Mouse (Mus musculus) forebrain, embryonic 14.5 days (tissue): Measurements from ENCODE around the gene Ofcc1. TPM values are rescaled to one million over a fixed set of nuclear protein-coding genes. Genes with fewer than 3 reads are reported as not detected.

Experiments used
- ATAC-seq: fragments of 200-750 bp; cut with Nextera tagmentation; 2 replicates; pipeline ENCODE4 v1.8.0; 2017; ENCODE audit warnings: mild to moderate bottlenecking, moderate library complexity
- DNase-seq: peaks from one replicate; pipeline ENCODE4 v3.0.0-alpha.2; 2015; ENCODE audit warnings: low spot score
- H3K27ac ChIP-seq: fragments of 300-500 bp; sonication (generic); 2 replicates; pipeline ENCODE4 v1.5.1; 2014; ENCODE audit warnings: low read depth, mild to moderate bottlenecking, control low read depth, low read length, moderate library complexity
- H3K27me3 ChIP-seq: fragments of 300-500 bp; sonication (generic); replicated peaks from 2 replicates; pipeline ENCODE4 v1.6.1; 2014; ENCODE audit warnings: low read length, control low read depth, mixed read lengths; ENCODE audit not compliant: control insufficient read depth, insufficient read depth
- H3K36me3 ChIP-seq: fragments of 300-500 bp; sonication (generic); 2 replicates; pipeline ENCODE4 v1.6.1; 2014; ENCODE audit warnings: low read length, control low read depth; ENCODE audit not compliant: control insufficient read depth, insufficient read depth
- H3K4me1 ChIP-seq: fragments of 300-500 bp; sonication (generic); 2 replicates; pipeline ENCODE4 v1.6.1; 2014; ENCODE audit warnings: antibody characterized with exemption, low read length, control low read depth; ENCODE audit not compliant: control insufficient read depth, insufficient read depth
- H3K4me2 ChIP-seq: fragments of 300-500 bp; sonication (generic); 2 replicates; pipeline ENCODE4 v1.6.1; 2014; ENCODE audit warnings: mild to moderate bottlenecking, control low read depth, low read length
- H3K4me3 ChIP-seq: fragments of 300-500 bp; sonication (generic); 2 replicates; pipeline ENCODE4 v1.5.1; 2014; ENCODE audit warnings: low read depth, low read length, control low read depth
- H3K9ac ChIP-seq: fragments of 300-500 bp; sonication (generic); 2 replicates; pipeline ENCODE4 v1.6.1; 2014; ENCODE audit warnings: mild to moderate bottlenecking, low read length, control low read depth, moderate library complexity
- H3K9me3 ChIP-seq: fragments of 300-500 bp; sonication (generic); replicated peaks from 2 replicates; pipeline ENCODE4 v1.6.1; 2016; ENCODE audit warnings: low read length, control low read depth, mixed read lengths; ENCODE audit not compliant: control insufficient read depth
- WGBS: fragments of 180-500 bp; shearing (Covaris S2); extraction: QIAGEN DNeasy Blood & Tissue Kit; methylation state at CpG from one replicate; pipeline ENCODE4 v1.1.7; 2014; 5-methylcytosine and 5-hydroxymethylcytosine counted together
- polyA plus RNA-seq: library from polyadenylated mRNA; unstranded; fragments of >200 nt; fragmentation: Nextera tagmentation; extraction: Ambion mirVana; gene quantifications from 2 replicates; pipeline ENCODE4 v1.2.1, GENCODE M21; 2014

The Ofcc1 gene
- polyA plus RNA-seq, 1 experiment from 2014 or later = not detected

DNA sequence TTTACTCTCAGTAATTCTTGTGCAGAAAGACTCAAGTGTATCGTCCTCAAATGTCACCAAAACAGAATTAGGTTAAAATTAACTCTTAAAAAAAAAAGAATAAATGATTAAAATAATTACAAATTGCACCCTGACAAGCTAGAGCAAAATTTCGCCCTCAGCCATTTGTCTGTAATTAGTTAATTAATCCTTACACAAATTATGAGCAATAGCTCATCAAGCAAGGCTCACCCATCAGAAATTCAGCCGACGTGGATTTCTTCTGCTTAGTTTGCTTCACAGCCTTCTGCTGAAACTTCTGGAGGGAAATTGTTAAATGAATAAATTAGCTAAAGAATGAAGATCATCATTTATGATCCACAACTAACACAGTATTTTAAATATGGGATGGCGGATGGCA, 80.6 kb downstream of the Ofcc1 start:
- Histone ChIP-seq H3K9me3 (no peaks in the 10 kb centered on the region), H3K4me3 (no peak overlapping the region), H3K27me3 (no peaks in the 10 kb centered on the region), H3K9ac (no peak overlapping the region), H3K27ac (no peak overlapping the region), H3K4me2 (no peak overlapping the region), H3K4me1 (no peaks in the 10 kb centered on the region), H3K36me3 (no peaks in the 10 kb centered on the region)
- DNase-seq (peak; percentile 13), ATAC-seq (no peak)
- WGBS = 61% methylated on average over 5 of the region's 5 CpGs

DNA sequence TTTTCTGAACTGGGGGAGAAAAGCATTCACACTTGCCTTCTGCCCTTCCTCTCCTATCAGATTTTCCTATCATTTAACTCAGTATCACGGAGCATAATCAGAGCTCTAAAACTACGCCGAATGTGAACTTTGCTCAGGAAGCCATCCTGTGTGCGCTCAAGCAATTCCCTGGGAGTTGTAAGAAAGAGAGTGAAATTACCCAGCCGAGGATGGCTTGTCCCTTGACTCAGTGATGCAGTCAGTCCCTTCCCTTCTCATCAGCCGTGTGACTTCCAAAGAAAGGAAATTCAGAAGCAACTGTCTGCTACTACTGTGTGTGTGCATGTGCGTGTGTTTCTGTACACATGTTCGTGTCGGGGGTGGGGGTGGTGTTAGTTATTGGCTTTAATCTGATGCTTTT, 93.7 kb downstream of the Ofcc1 start:
- DNase-seq = no peak
- Histone ChIP-seq H3K4me2 (no peak overlapping the region), H3K4me3 (no peak overlapping the region), H3K27ac (no peak overlapping the region), H3K9me3 (no peaks in the 10 kb centered on the region), H3K4me1 (no peaks in the 10 kb centered on the region), H3K9ac (no peak overlapping the region), H3K36me3 (no peaks in the 10 kb centered on the region), H3K27me3 (no peaks in the 10 kb centered on the region)
- ATAC-seq = no peak
- 89% methylated on average over 9 of the region's 9 CpGs for WGBS

DNA sequence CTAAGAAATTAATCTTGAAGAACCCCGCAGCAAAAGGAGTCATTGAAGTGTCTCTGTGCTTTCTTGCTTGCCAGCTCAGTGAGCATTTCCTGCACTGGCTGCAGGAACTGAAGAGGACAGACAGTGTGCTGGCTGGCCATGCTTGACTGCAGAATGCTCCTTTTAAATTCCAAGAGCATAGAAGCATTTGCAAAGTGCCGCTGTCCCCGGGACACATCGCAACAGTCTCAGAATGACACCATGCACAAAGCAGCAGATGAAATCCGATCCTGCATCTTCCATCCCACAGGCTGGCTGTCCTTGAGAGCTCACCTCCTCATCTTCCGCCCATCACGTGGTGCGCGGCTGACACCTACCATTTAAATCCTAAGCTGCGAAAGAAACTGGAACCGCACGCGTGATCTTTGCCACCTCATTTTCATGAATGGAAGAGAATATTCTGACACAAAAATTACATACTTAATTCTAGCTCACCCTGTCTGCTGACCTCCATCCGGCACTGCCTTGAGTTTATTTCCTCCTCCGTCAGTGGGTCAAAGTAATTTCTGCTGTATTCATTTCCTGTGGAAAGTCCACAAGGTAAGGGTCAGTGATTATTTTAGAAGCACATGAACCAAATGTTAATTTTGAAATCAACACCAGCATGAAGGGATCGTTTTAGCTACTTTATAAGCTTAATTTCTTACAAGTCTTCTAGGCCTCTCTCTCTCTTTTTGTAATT, 98.0 kb downstream of the Ofcc1 start:
- H3K4me3 ChIP-seq = no peak overlapping the region
- no peak overlapping the region for H3K4me2 ChIP-seq
- H3K27ac ChIP-seq = no peak overlapping the region
- WGBS = 72% methylated on average over 16 of the region's 16 CpGs
- H3K9ac ChIP-seq = no peak overlapping the region
- DNase-seq (no peak), ATAC-seq (no peak)
- no peaks in the 10 kb centered on the region for H3K9me3 ChIP-seq
- no peaks in the 10 kb centered on the region for H3K27me3 ChIP-seq
- H3K36me3 ChIP-seq = no peaks in the 10 kb centered on the region
- no peaks in the 10 kb centered on the region for H3K4me1 ChIP-seq

DNA sequence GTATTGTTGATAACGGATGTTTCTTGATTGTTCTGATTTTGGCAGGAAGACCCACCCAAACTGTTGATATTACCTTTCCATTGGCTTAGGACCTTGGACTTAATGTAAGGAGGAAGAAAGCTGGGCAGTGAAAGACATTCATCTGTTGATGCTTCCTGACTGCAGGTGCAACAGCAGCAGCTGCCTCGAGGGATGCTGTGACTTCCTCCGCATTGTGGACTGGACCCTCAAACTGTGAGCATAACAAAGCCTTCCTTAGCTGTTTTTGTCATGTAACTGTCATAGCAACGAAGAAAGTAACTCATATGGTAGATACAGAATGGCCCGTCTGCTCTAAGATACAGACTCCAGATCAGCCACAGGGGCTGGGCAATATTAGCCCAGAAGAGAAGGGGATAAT, 102.5 kb downstream of the Ofcc1 start:
- Histone ChIP-seq H3K4me1 (no peaks in the 10 kb centered on the region), H3K4me3 (no peak overlapping the region), H3K27me3 (no peaks in the 10 kb centered on the region), H3K9ac (no peak overlapping the region), H3K4me2 (no peak overlapping the region), H3K27ac (no peak overlapping the region), H3K9me3 (no peaks in the 10 kb centered on the region), H3K36me3 (no peaks in the 10 kb centered on the region)
- DNase-seq (no peak), ATAC-seq (no peak)
- WGBS = 78% methylated on average over 5 of the region's 5 CpGs

DNA sequence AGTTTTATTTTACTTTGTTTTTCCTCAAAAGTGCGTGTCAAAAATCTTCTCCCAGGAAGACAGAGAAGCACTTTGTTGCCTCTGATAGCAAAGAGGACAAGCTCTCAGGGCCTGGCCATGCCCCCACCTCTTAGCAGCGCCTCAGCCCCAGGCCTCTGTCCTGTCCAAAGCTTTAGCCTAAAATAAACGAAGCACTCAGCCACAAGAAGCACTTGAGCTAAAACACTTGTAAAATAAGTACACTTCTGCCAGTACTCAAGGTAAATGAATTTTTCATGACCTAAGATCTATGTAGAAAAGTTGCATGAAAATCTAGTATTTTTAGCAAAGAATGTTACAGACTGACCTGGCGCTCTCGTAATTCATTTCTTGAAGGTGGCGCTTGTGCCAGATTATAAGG, 117.4 kb downstream of the Ofcc1 start:
- no peak for ATAC-seq
- WGBS = 85% methylated on average over 6 of the region's 6 CpGs
- H3K27me3 ChIP-seq = no peaks in the 10 kb centered on the region
- no peaks in the 10 kb centered on the region for H3K4me1 ChIP-seq
- H3K4me3 ChIP-seq = no peak overlapping the region
- H3K27ac ChIP-seq = no peak overlapping the region
- no peak overlapping the region for H3K9ac ChIP-seq
- H3K4me2 ChIP-seq = no peak overlapping the region
- no peak for DNase-seq
- H3K9me3 ChIP-seq = no peaks in the 10 kb centered on the region
- H3K36me3 ChIP-seq = no peaks in the 10 kb centered on the region

DNA sequence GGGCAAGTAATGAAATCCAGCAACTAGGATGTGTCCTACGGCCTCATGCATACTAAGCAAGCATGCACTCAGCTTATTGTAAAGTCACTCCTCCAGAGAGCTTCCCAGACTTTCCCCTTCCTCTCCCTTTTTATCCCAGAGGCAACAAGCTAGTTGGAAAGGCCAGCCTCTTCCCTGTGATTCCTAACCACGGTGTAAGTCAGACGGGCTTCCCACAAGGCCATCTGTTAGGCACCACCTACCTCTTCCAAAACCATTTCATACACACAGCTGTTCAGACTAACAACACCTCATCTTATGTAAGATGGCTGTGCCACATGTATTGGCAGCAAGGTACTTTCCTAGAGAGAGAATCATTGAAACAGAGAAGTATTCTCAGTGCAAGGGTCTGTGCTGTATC, 124.9 kb downstream of the Ofcc1 start:
- ATAC-seq (no peak), DNase-seq (no peak)
- Histone ChIP-seq H3K27me3 (no peaks in the 10 kb centered on the region), H3K9ac (no peak overlapping the region), H3K4me1 (no peaks in the 10 kb centered on the region), H3K36me3 (no peaks in the 10 kb centered on the region), H3K4me3 (no peak overlapping the region), H3K9me3 (no peaks in the 10 kb centered on the region), H3K4me2 (no peak overlapping the region), H3K27ac (no peak overlapping the region)
- 84% methylated on average over 3 of the region's 3 CpGs for WGBS

DNA sequence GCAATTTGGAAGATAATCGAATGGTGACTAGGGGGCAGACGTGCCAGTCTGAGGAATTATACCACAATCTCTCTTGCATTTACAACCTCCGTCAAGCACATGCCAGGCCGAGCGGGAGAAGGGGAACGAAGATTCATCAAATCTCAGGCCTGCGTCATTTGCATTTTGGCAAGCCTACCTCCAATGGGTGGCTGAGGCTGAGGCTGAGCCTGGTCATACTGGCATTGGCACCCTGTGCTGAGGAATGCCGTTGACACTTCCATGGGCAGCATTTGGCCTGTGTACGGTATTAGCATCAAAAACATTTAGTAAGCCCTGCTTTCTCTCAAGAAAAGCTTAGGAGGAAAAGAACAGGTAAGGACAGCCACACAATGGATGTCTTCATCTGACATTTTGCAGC, 152.9 kb downstream of the Ofcc1 start:
- H3K36me3 ChIP-seq = no peaks in the 10 kb centered on the region
- DNase-seq (peak; percentile 2), ATAC-seq (no peak)
- no peaks in the 10 kb centered on the region for H3K4me1 ChIP-seq
- no peaks in the 10 kb centered on the region for H3K27me3 ChIP-seq
- no peak overlapping the region for H3K4me3 ChIP-seq
- H3K9me3 ChIP-seq = no peaks in the 10 kb centered on the region
- no peak overlapping the region for H3K4me2 ChIP-seq
- 81% methylated on average over 9 of the region's 9 CpGs for WGBS
- H3K27ac ChIP-seq = no peak overlapping the region
- no peak overlapping the region for H3K9ac ChIP-seq

DNA sequence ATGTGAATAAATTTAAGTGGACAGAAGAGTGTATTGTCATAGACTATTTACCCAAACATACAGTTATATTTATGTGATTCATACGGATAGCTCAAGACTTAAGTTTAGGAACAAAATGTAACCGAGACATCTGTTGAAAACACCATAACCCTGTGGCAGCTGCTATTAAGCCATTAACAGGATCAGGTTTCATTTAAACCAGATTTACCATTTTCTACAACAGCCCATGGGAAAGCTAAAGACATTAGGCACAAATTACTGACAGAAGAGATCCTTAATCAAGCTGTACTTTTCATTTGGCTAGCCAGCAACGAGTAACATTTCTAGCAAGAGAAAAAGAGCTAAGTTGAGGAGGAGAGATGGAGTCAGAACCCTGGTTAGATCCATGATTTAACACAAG, 179.5 kb downstream of the Ofcc1 start:
- Histone ChIP-seq H3K27me3 (no peaks in the 10 kb centered on the region), H3K9ac (no peak overlapping the region), H3K9me3 (no peaks in the 10 kb centered on the region), H3K36me3 (no peaks in the 10 kb centered on the region), H3K4me3 (no peak overlapping the region), H3K4me1 (no peaks in the 10 kb centered on the region), H3K27ac (no peak overlapping the region), H3K4me2 (no peak overlapping the region)
- 87% methylated on average over 3 of the region's 3 CpGs for WGBS
- ATAC-seq (no peak), DNase-seq (no peak)

DNA sequence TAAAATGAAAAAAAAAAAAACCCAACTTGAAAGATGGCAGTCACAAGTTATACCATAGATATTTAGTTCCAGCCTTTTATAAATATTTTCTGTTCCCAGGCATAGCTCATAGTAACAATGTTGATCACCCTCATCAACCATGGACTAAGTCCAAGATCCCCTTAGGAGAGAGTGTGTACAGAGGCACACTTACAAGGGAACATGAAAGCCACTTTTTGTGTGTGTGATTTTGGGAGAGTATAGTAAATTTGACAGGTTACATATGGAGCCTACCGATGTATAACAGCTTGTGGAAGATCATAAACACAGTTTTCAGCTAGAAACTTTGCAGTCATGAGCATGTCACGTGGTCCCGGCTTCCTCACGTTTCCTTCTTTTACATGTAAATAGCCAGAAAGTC, 189.5 kb downstream of the Ofcc1 start:
- 91% methylated on average over 4 of the region's 4 CpGs for WGBS

More for the DNA sequence above, 189.5 kb downstream of the Ofcc1 start:
- no peak overlapping the region for H3K4me2 ChIP-seq
- H3K4me1 ChIP-seq = no peaks in the 10 kb centered on the region
- H3K27ac ChIP-seq = no peak overlapping the region
- no peak overlapping the region for H3K4me3 ChIP-seq
- no peaks in the 10 kb centered on the region for H3K9me3 ChIP-seq
- no peak overlapping the region for H3K9ac ChIP-seq
- ATAC-seq (no peak), DNase-seq (no peak)
- H3K36me3 ChIP-seq = no peaks in the 10 kb centered on the region
- no peaks in the 10 kb centered on the region for H3K27me3 ChIP-seq
